Mouse (Mus musculus): ENCODE data around the gene Zfp827. TPM values are rescaled to one million over a fixed set of nuclear protein-coding genes. Genes with fewer than 3 reads are reported as not detected.

Gene Zfp827
- total RNA-seq (2021), result 10 to 100 TPM; 23.2 to 24.2 TPM
- long read RNA-seq, partial matches to known transcripts, result 0 of 12 reads
- long read RNA-seq, other reads (novel, unspliced or antisense), result 12 of 12 reads

- DNase-seq (ENCODE audit: low spot score in 2 of 2), result peak; percentile 73 to 78
These were observed at the start of gene Zfp827 for GRCm38 (mm10) chr8:79027977-79028487. Gene Zfp827, plus strand, starts transcription at chr8:79028437.

GRCm38 (mm10) chr8:79004341-79004740, 23.9 kb upstream of the Zfp827 start:
- DNase-seq (ENCODE audit: low spot score in 2 of 2), result no peak

GRCm38 (mm10) chr8:79015061-79015460, 13.2 kb upstream of the Zfp827 start:
- DNase-seq (ENCODE audit: low spot score in 2 of 2), result no peak

GRCm38 (mm10) chr8:79016076-79016475, 12.2 kb upstream of the Zfp827 start:
- no peak for DNase-seq (ENCODE audit: low spot score in 2 of 2)

- no peak for DNase-seq (ENCODE audit: low spot score in 2 of 2)
These were observed 11.7 kb upstream of the Zfp827 start for GRCm38 (mm10) chr8:79016583-79016982.

GRCm38 (mm10) chr8:79023922-79024321, 4.3 kb upstream of the Zfp827 start:
- DNase-seq (ENCODE audit: low spot score in 2 of 2), result no peak

GRCm38 (mm10) chr8:79027319-79027718, 918 bp upstream of the Zfp827 start:
- no peak for DNase-seq (ENCODE audit: low spot score in 2 of 2)

- peak; percentile 49 to 57 for DNase-seq (ENCODE audit: low spot score in 2 of 2)
These were observed 531 bp downstream of the Zfp827 start for GRCm38 (mm10) chr8:79028541-79029395.

- DNase-seq (ENCODE audit: low spot score in 2 of 2), result peak; percentile 69 to 80
These were observed 1.4 kb downstream of the Zfp827 start for GRCm38 (mm10) chr8:79029396-79030325.

- DNase-seq (ENCODE audit: low spot score in 2 of 2), result peak; percentile 33 to 47
These were observed 2.4 kb downstream of the Zfp827 start for GRCm38 (mm10) chr8:79030326-79031265.

GRCm38 (mm10) chr8:79037532-79037931, 9.3 kb downstream of the Zfp827 start:
- no peak for DNase-seq (ENCODE audit: low spot score in 2 of 2)

- DNase-seq (ENCODE audit: low spot score in 2 of 2), result peak; percentile 28 to 33
These were observed 9.8 kb downstream of the Zfp827 start for GRCm38 (mm10) chr8:79037991-79038390.

- DNase-seq (ENCODE audit: low spot score in 2 of 2), result no peak
These were observed 13.2 kb downstream of the Zfp827 start for GRCm38 (mm10) chr8:79041429-79041828.

GRCm38 (mm10) chr8:79042252-79042651, 14.0 kb downstream of the Zfp827 start:
- DNase-seq (ENCODE audit: low spot score in 2 of 2), result no peak

GRCm38 (mm10) chr8:79044673-79045072, 16.4 kb downstream of the Zfp827 start:
- DNase-seq (ENCODE audit: low spot score in 2 of 2), result no peak

GRCm38 (mm10) chr8:79046659-79047058, 18.4 kb downstream of the Zfp827 start:
- DNase-seq (ENCODE audit: low spot score in 2 of 2), result no peak

GRCm38 (mm10) chr8:79048388-79049005, 20.3 kb downstream of the Zfp827 start:
- no peak for DNase-seq (ENCODE audit: low spot score in 2 of 2)

- DNase-seq (ENCODE audit: low spot score in 2 of 2), result no peak
These were observed 26.0 kb downstream of the Zfp827 start for GRCm38 (mm10) chr8:79054222-79054621.

- DNase-seq (ENCODE audit: low spot score in 2 of 2), result no peak
These were observed 28.9 kb downstream of the Zfp827 start for GRCm38 (mm10) chr8:79057179-79057578.

GRCm38 (mm10) chr8:79059361-79059760, 31.1 kb downstream of the Zfp827 start:
- DNase-seq (ENCODE audit: low spot score in 2 of 2), result no peak
